Mouse (Mus musculus) testis, adult 10 weeks (tissue): Measurements from ENCODE around the gene Ppp2r5c. TPM values are rescaled to one million over a fixed set of nuclear protein-coding genes. Genes with fewer than 3 reads are reported as not detected.

ENCODE experiments used
- polyA plus RNA-seq: library from polyadenylated mRNA; stranded (reverse); fragments of 350-450 nt; fragmentation: Illumina TruSeq; extraction: RNeasy Lipid Tissue Mini Kit (QIAGEN cat#74804); gene quantifications from one replicate; pipeline ENCODE4 v1.2.3, GENCODE M21; 2014; ENCODE audit warnings: low read depth, low replicate concordance

Gene Ppp2r5c
- polyA plus RNA-seq, result 652 TPM

DNA sequence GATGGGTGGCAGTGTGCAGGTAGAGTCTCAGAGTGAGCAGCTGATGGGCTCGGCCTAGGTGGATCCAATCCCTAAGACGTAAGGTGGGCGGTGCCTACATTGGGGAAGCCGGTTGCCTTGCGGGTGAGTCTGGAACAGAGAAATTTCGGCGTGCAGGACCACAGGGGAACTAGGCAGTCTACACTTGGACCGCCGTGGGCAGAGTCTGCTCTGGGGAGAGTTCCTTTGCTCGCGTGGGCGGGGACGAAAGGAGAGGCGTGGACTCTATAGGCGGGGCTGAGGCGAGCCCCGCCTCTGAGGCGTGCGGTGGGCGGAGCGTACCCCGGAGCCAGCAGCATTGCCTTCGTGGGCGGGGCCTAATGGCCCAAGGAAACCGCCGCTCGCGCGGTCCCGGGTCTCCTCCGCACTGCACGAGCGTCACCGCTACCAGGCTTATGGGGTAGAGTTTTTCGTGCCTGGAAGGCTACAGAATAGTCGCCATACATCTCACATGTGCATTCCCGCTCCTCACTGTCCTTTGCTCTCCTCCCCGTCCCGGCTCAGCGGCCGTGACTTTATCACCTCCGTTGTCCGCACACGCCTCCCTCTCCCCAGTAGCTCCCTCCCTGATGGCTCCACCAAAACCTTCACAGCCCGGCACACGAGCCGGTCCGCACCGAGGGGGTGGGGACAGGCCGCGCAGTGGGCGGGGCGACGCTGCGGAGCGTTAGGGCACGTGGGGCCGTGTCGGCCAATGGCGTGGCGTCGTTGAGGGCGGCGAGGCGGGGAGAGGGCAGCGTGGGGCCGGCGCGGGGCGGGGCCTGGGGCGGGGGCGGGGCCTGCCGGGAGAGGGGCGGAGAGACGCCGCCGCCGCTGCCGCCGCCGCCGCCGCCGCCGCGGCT lies at the start of gene Ppp2r5c:
Gene Ppp2r5c, plus strand, starts transcription at position 831 of the 881 bp plus-strand sequence.

DNA sequence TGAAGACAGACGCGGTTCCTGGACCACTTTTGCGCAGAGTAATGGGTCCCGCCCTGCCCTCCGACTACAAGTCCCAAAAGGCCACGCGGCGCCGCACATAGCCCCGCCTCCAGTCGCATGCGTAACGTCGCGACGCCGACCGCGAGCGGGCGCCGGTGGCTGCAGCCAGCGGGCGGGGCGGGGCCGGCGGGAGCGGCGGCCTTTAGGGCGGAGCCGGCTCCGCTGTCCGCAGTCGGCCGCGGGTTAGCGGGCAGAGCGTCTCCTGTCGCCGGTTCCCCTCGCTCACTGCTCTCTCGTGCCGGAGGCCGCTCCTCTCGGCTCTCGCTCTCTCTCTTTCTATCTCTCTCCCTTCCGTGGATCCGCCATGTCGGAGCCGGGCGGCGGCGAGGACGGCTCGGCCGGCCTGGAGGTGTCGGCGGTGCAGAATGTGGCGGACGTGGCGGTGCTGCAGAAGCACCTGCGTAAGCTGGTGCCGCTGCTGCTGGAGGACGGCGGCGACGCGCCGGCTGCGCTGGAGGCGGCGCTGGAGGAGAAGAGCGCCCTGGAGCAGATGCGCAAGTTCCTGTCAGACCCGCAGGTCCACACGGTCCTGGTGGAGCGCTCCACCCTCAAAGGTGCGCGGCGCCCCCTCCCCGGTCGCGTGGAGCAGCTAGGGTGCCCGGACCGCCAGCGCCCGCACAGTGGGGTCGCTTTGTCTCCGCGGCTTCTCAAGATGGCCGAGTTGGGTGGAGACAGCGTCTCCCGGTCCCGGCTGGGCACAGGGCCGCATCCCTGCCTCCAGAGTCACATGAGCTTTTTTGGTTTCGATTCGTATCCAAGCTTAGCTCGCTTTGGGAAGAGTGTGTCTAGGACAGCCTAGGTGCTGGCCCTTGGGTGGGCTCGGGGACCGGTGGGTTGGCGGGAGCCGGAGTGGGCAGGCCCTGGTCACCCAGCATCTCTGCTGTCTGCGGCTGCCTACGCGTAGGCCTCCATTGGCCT lies 154.6 kb downstream of the Ppp2r5c start, which contains the start of gene Dync1h1:
Gene Dync1h1, plus strand, starts transcription at position 212 of the 978 bp plus-strand sequence.

Other genes starting within 250 kb of the Ppp2r5c start
- gene Dio3, start 168.1 kb upstream of the Ppp2r5c start, polyA plus RNA-seq, result not detected
- gene Dync1h1, start 154.3 kb downstream of the Ppp2r5c start, polyA plus RNA-seq, result 25.2 TPM
- gene 1700001K19Rik, start 235.5 kb downstream of the Ppp2r5c start, polyA plus RNA-seq, result 22.5 TPM